Mouse (Mus musculus): ENCODE measurements at regions not wholly inside any gene's neighbourhood (a gene's known extent, or its start where the extent isn't known, plus 50 kb on each side); places are given as distances from the start of the nearest gene placed in this dataset.

DNA sequence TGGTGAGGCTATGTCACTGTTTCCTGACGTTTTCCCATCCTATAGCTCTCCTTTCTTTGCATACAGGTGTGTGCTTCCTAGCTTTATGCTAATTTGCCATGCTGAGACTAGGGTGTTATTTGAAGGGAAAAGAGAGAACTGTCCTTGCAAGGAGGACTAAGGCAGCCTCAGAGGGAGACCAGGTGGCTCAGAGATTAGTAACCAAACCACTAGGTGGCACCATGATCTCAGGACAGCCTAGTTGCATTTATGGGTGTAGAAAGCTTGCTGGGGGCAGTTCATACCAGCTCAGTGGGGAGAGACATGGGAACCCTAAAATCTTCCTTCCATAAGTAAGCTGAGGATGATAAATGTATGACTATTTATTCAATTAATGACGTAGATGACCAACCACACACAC lies 68.9 kb upstream of the Dnajc19 start:
- TF ChIP-seq CTCF (IDR thresholded peaks at IDR 0.05; ENCODE audit: low read depth): peak; percentile 41
- no peak for TF ChIP-seq EP300 (optimal IDR thresholded peaks at IDR 0.05)

Measured in stomach, postnatal 0 days (tissue).